Mouse (Mus musculus) testis, adult 10 weeks (tissue): Measurements from ENCODE around the gene Ddx5. TPM values are rescaled to one million over a fixed set of nuclear protein-coding genes. Genes with fewer than 3 reads are reported as not detected.

ENCODE experiments used
- polyA plus RNA-seq: library from polyadenylated mRNA; stranded (reverse); fragments of 350-450 nt; fragmentation: Illumina TruSeq; extraction: RNeasy Lipid Tissue Mini Kit (QIAGEN cat#74804); gene quantifications from one replicate; pipeline ENCODE4 v1.2.3, GENCODE M21; 2014; ENCODE audit warnings: low read depth, low replicate concordance

The Ddx5 gene
- 1,671 TPM for polyA plus RNA-seq

GRCm38 (mm10) chr11:106788775-106789459 lies at the start of gene Ddx5, which contains the start of gene Cep95:
Ddx5 (minus strand) TSS chr11:106789185.
Cep95 (plus strand) TSS chr11:106789252.

GRCm38 (mm10) chr11:106779388-106780088 lies 9.4 kb downstream of the Ddx5 start, which contains the start of gene Polg2:
Polg2 (minus strand) TSS chr11:106779537.

GRCm38 (mm10) chr11:106751039-106752018 lies 37.7 kb downstream of the Ddx5 start, which contains the start of gene Milr1:
Milr1 (plus strand) TSS chr11:106751226.

GRCm38 (mm10) chr11:106750121-106750751 lies 38.7 kb downstream of the Ddx5 start, which contains the start of gene Pecam1:
Pecam1 (minus strand) TSS chr11:106750628.

Other genes starting within 250 kb of the Ddx5 start
- 253 TPM for gene Tex2, start 175.8 kb downstream of the Ddx5 start, polyA plus RNA-seq
- 1.6 TPM for gene Pecam1, start 38.6 kb downstream of the Ddx5 start, polyA plus RNA-seq
- gene Milr1, start 38.0 kb downstream of the Ddx5 start, polyA plus RNA-seq, result 0.31 TPM
- gene Polg2, start 9.6 kb downstream of the Ddx5 start, polyA plus RNA-seq, result 2.7 TPM
- gene Cep95, start 67 bp upstream of the Ddx5 start, polyA plus RNA-seq, result 109 TPM
- 84.2 TPM for gene Smurf2, start 131.5 kb upstream of the Ddx5 start, polyA plus RNA-seq
- 647 TPM for gene Kpna2, start 210.4 kb upstream of the Ddx5 start, polyA plus RNA-seq
- 0.85 TPM for gene 1810010H24Rik, start 236.5 kb upstream of the Ddx5 start, polyA plus RNA-seq